Mouse (Mus musculus) cerebellum, adult (tissue): ENCODE data around the gene Cope.
A peak's percentile ranks its signal among the peaks of the same experiment; 100 is the strongest.

Experiments used
- ATAC-seq: cut with Nextera tagmentation; 2 replicates; pipeline ENCODE4 v1.9.2; 2017; ENCODE audit warnings: mild to moderate bottlenecking, moderate library complexity, mixed read lengths; ENCODE audit not compliant: insufficient number of reproducible peaks, low FRiP score, low TSS enrichment

Gene Cope

DNA sequence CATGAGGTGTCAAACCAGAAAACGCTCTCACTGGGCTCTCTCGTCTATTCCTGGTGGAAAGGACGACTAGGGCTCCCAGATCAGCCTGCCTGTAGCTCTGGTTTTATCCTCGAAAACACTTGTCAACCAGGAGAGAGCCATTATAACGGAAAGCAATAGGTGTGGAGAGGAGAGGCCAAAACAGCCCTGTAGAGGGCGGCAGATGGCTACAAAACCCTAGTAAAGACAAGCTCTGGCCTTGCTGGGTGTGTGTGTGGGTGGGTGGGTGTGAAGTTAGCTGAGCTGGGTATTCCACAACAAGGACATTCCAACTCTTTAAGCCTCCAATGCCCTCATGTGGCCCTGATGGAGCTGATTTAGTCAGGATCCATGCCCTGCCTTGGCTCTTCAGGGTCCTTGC lies 41.4 kb downstream of the Cope start:
- ATAC-seq = no peak

DNA sequence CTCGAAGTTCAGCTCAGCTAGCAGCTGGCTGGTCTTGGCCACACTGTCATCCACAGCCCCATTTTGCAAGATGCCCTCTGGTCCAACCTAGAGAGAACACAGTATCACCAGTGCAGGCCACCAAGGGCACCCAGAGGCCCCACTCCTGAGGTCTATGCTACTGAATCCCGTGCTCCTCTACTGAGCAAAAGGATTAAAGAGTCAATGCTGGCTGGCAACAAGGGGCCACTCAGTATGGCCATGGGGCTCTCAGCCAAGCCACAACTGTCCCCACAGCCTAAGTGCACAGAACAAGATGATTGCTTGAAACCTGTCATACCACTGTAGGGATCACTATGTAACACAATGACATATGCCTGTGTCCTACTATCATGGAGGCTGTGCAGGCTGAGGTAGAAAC lies 42.0 kb downstream of the Cope start:
- ATAC-seq = no peak

DNA sequence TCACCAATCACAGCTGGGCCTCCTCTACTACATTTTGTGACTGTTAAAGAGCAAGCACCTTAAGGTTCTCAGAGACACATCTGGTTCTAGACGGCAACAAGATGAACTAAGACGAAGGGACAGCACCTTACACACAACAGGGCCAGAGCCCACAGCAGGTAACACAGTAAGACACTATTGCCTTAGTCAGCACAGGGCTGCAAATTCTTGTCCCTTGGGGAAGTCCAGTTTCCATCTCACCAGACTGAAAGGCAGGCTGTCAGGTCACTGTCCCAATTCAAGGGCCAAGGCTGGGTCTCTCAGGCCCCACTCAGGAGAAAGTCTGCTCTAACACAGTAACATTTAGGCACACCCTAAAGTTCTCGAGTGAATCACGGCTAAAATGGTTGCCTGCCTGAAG lies 45.1 kb downstream of the Cope start:
- ATAC-seq = no peak

DNA sequence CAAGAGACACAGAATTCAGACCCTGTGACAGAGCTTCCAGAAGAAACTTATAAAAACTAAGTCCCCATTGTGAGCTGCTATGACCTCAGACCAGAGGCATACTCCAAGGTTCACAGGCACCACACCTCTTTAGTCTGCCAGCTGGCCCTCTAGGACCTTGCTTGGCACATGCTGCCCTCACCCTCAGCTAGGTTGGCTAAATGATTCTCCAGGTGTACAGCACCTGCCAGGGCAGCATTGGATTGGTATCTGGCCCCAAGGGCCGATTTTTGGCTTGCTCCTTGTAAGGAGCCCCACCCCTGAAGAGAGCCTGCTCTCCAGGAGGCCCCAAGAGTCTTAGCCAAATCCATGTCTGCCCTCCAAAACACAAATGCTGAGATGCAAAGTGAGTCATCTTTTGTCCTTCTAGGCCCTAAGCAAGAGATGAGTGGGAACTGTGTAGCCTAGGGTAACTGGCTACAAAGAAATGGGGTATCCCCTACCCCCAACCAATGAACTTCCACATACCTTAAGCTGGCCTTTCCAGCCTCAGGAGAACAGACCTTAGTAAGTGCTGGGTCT lies 45.6 kb downstream of the Cope start:
- no peak for ATAC-seq

DNA sequence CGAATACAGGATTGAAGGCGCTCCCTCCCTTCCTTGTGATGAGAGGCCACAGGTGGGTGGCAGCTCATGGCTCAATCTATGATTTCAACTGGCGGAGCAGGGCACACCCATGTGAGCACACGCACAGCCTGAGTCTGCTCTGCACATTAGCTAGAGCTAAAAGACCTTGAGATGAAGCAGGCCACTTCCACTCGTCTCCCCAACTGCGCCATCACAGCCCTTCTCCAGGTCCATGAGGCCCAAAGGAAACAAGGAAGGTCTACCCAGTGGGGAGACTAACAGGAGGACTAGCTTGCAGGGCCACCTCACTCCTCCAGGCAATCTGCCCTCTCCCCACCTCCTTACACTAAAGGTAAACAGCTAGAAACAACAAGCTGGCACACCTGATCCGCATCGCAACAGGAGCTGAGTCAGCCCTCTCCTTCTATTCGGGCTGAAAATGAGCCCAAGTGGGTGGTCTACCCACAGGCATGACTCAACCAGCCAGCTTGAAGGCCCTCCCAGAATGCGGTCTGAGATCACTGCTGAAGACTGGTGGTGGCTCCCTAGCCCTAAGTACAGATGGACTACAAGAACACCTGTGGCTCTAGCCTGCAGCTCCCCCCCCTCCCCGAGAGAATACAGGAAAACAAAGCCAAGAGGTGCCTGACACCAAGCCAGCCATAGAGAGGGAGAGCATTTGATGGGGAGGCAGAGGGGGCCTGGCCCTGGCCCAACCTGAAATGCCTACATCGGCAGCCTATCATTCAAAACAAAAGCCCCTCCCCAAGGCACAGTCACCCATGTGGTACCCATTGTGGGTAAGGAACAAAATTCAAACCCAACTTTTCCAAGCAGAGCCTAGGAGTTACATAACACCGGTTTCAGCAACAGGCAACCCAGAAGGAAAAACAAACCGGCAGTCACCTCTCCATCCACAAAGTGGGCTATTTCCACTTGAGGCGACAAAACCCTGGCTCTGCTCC lies 49.0 kb downstream of the Cope start:
- ATAC-seq = no peak

DNA sequence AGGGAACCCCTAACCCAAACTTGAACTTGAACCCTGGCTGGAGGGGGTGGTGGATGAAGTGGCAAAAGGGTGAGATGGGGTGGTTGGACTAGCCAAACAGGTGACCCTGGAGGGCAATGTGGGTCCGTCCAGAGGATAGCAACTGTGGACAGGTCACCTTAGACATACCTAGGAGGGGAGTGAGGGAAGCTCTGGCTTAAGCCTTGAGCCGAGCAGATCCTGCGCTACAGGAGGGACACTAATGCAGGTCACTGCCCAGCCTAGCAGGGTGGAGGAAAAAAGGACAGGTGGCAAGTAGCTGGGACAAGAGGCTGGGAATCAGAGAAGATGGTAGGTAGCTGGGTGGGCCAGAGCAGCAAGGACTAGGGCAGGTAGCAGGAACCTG lies 49.7 kb downstream of the Cope start:
- no peak for ATAC-seq

DNA sequence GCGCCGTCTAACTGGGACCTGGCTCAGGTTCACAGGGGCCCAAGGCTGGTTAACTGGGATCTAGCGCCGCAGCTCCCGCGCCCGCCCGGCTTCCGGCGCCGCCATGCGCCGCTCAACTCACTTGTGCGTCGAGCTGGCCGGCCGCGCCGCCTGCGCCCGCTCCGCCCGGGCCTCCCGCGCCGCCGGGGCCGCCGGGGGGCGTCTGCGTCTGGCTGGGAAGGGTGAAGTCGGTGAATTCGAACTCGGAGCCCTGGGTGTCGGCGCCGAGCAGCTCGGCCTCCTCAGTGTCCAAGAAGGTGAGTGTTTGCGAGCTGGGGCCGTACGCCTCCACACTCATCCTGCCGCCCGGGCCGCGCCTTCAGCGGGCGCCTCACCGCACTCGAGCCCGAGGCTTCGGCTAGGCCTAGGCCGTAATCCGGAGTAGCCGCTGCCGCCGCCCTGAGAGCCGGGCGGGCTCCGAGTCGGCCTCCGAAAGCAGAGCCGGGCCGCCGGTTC lies 50.4 kb downstream of the Cope start:
- 0 out of 2 replicates have a peak, but pooled peaks have one; percentile 2 for ATAC-seq

DNA sequence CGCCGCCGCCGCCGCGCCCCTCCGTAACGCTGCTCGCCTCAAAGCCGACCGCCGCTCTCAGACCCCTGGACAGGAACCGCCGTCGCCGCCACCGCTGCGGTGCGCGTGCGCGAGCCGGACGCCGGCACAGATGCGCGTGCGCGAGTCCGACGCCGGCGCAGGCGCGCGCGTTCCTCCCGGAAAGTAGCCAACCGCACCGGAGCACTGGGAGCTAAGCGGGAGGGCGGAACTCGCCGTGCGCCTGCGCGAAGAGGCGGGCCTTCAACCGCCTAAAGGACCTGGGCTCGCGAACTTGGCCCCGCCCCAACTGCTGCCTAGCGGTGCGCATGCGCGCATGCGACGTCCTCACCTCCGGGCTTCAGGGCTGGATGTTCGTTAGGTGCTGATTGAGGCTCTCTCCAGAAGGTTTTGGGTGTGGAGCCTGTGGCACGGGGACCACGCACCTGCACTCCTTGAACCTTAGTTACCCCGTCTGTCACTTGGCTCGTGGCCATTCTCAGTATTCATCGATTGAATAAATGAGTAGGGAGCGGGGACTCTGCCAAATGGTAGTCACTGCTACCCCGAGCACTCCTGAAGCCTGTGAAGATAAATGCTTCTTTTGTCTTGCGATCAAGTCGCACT lies 51.0 kb downstream of the Cope start, which contains the start of gene Upf1:
Upf1 (minus strand) TSS at position 85 of the 624 bp plus-strand sequence.
- peak; percentile 80 for ATAC-seq

DNA sequence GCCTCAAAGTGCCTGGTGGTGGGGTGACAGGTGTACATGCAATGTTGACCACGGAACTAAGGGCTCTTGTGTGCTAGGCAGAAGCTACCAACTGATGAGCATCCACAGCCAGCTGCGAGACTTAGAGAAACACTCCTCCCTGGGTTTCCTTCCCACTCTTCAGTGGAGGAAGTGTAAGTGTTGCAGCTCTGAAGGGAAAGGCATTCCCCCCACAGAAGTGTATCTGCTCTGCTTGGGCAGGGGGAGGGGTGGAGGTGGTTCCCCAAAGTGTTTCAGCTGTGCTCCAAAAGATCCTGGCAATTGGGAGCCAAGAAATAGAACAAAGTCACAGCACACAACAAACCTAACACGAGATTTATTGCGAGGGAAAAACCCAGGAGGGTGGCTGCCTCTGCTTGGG lies 51.7 kb downstream of the Cope start:
- no peak for ATAC-seq

DNA sequence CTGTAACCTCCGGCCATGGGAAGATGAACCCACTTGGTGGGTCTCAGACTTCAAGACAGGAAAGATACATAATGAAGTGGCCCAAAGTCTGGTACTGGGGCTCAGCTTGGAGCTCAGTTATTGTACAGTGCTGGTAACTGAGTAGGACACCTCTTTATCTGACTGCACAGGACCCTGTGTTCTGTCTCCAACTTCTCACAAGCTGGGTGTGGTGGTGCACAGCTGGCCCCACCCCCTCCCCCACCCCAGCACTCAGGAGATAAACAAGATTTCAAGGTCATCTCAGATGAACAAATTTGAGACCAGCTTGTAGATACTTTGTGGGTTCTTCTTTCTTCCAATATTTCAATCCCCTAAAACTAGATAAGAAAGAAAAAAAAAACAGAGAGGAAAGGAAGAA lies 53.8 kb downstream of the Cope start:
- no peak for ATAC-seq

DNA sequence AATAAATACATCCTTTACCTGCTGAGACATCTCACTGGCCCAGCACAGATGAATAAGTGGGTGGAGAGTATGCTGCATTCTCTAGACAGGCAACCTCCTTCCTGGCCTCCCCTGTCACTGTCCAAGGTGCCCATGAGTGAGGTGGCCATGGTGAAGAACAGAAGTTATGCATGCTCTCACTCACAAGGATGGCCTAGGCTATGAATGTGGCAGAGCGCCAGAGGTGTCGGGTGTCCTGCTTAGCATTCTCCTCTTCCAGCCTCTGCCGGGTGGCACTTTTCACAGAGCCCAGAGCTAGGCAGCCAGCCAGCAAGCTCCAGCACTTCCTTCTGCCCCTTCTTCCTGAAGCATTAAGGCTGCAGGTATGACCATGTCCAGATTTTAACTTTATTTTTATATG lies 57.1 kb downstream of the Cope start:
- ATAC-seq = no peak

DNA sequence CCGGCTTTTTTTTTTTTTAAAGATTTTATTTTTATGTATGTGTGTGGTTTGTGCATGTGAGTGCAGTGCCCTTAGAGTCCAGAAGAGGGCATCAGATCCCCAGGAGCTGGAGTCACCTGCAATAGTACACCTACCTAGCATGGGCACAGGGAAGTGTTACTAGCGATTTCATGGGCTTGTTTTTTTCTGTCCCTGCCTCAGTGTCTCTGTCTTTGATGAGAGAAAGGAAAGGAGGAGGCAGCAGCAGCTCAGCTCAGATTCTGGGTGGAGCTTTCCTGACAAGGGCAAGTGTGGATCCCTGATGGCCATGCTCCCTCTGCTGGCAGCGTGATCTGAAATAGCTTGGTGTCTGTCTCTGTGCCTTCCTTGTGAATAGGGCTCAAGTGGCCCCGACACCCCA lies 58.5 kb downstream of the Cope start:
- no peak for ATAC-seq

DNA sequence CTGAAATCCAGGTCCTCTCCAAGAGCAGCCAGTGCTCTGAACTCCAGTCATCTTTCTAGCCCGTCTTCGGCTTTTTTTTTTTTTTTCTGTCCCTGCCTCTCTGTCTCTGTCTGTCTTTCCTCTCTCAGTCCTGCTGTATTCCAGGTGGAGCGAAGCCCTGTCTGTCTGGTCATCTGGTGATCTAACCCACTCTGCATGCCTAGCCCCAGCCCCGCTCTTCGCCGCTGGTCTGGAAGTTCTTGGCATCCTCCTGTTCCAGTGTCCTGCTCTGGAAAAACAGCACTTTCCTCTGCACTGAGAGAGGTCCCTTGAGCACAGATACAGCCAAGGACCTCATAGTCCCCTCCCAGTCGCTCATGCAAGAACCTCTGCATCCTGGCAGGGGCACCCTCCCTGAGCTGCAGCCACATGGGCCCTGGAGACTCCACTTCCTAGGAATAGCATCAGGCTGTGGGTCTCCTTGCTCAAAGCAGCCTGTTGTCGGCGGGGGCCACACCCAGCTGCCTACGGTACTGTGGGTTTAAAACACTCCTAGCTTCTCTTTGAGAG lies 59.2 kb downstream of the Cope start:
- no peak for ATAC-seq
